Mouse (Mus musculus): ENCODE results near the gene Prrt4.

Gene Prrt4

GRCm38 (mm10) chr6:29147407-29148010, 31.9 kb downstream of the Prrt4 start:
- no peak for DNase-seq

DNA sequence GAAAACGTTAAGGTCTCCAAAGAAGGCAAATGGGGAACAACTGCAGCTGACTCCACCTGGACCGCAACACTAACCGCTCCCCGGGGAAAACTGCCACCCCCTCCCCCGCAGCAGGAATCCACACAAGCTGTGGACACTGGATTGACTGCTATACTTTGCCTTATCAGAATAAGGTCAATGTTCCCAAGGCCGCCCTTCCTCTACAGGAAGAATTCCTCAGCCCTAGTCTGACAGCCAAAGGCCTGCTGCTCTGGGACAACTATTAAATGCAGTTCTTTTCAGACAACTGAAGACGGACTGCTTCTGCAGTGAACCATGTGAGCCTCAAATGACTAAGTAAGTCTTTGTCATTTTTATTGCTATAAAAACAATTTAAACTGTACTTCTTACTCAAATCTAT, 32.7 kb downstream of the Prrt4 start:
- DNase-seq = peak; percentile 72 to 75

GRCm38 (mm10) chr6:29145456-29146307, 33.7 kb downstream of the Prrt4 start:
- DNase-seq = peak; percentile 48 to 67

GRCm38 (mm10) chr6:29144971-29145370, 34.4 kb downstream of the Prrt4 start:
- peak in 1 of 2 experiments; percentile 13 for DNase-seq

- DNase-seq = peak; percentile 82 to 83
These were observed 35.8 kb downstream of the Prrt4 start for GRCm38 (mm10) chr6:29143608-29144007.

- no peak for DNase-seq
These were observed 41.9 kb downstream of the Prrt4 start for GRCm38 (mm10) chr6:29137441-29137840.

DNA sequence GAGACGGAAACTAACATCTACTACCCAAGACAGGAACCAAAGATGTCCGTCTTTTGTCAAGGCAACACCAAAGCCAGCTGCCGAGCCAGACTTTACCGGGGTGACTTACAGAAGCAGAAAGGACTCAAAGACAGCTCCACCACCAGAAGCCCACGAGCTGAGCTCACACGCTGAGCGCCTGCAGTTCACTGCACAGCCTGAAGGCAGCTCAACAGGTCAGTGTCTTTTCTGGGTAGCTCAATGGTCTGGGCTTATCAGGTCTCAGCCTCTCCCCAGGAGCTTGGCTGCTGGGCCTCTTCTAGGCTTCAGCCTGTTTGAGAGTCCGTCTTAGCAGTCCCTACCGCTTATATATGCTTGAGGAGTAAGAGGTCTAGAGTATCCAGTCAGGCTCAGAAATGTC, 46.3 kb downstream of the Prrt4 start:
- no peak for DNase-seq

DNA sequence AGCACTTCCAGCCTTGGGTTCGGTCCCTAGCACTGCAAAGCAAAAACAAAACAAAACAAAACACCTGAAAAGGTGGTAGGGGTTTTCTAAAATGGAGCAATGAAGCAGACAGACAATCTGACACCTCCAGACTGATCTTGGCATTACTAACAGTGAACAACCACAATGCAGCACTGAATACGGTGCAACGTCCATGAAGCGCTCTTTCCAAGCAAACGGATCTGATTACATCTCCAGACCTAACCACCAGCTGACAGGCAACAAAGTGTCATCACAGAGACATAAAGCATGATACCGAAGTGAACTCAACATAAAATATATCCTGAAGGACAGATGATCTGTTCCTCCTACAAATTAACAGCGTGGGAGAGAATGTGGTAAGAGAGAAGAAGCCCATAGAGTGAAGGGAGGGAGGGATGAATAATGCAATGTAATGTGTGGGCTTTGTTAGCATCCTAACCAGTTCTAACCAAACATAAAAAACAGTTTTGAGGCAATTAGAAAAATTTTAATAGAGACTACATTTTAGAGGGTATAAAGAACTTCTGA, 52.4 kb downstream of the Prrt4 start:
- no peak for DNase-seq

- DNase-seq = no peak
These were observed 59.4 kb downstream of the Prrt4 start for GRCm38 (mm10) chr6:29119990-29120389.
